Mouse (Mus musculus): ENCODE data around the gene Arid5b. TPM values are rescaled to one million over a fixed set of nuclear protein-coding genes. Genes with fewer than 3 reads are reported as not detected.

Gene Arid5b
- total and polyA plus RNA-seq, 2 experiments from 2014 or later: 11.4 to 14.5 TPM

DNA sequence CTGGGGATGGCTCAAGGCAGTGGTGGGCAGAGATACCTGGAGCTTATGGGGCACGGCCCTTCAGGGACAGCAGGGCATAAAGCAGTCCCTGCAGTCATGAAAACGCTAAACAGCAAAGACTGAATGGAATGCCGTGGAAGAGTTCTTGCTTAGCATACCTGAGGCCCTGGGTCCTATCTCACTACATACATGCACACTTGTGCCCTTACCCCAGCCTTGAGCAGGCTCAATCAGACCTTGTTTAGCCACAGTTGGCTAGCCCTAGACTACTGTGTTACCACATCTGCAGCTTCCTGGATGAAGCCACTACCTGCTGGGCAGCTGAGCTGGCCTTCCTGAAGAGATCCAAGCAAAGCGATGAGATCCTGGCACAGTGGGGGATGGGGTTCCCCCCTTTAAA lies 205.9 kb downstream of the Arid5b start:
- WGBS: 74% methylated on average over 4 of the region's 4 CpGs
- no peak overlapping the region for H3K27ac ChIP-seq (ENCODE audit: low read depth)
- DNase-seq (ENCODE audit: low spot score) (no peak), ATAC-seq (ENCODE audit: insufficient read depth, low read depth) (no peak)
- H3K4me3 ChIP-seq (ENCODE audit: low read depth, low read length): no peak overlapping the region
- H3K27me3 ChIP-seq (ENCODE audit: control insufficient read depth, insufficient read depth, low read length): no peaks in the 10 kb centered on the region
- no peaks in the 10 kb centered on the region for H3K4me1 ChIP-seq (ENCODE audit: control insufficient read depth, insufficient read depth)
- no peak overlapping the region for H3K9ac ChIP-seq (replicated peaks; ENCODE audit: low read depth, low read length)
- H3K36me3 ChIP-seq (replicated peaks; ENCODE audit: control insufficient read depth, insufficient read depth, low read length): no peaks in the 10 kb centered on the region
- no peak overlapping the region for H3K4me2 ChIP-seq (ENCODE audit: low read depth, low read length)
- TF ChIP-seq EP300 (IDR thresholded peaks at IDR 0.05; ENCODE audit: low read depth) (no peak), CTCF (IDR thresholded peaks at IDR 0.05; ENCODE audit: low read depth) (no peak)
- H3K9me3 ChIP-seq (replicated peaks; ENCODE audit: control insufficient read depth, low read length): no peaks in the 10 kb centered on the region

DNA sequence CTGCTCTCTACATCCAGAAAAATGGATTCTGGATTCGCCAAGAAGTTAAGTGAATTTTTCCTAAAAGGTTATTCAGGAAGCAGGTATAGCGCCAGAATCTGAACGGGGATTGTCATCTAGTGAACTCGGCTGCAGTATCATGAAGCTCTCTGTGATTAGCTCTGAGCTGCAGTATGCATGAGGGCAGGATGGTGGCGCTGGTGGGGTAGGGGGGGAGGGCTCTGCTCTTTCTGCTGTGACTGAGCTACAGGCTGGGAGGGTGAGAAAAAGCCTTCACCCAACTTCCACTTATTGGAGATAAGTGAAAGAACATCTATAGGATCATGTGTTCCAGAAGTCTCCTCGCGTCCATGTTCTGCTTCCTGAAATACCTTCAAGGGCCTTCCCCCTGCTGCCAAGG lies 207.5 kb downstream of the Arid5b start:
- no peaks in the 10 kb centered on the region for H3K36me3 ChIP-seq (replicated peaks; ENCODE audit: control insufficient read depth, insufficient read depth, low read length)
- no peak for TF ChIP-seq EP300 (IDR thresholded peaks at IDR 0.05; ENCODE audit: low read depth)
- no peak for TF ChIP-seq CTCF (IDR thresholded peaks at IDR 0.05; ENCODE audit: low read depth)
- H3K27ac ChIP-seq (ENCODE audit: low read depth): no peak overlapping the region
- no peaks in the 10 kb centered on the region for H3K27me3 ChIP-seq (ENCODE audit: control insufficient read depth, insufficient read depth, low read length)
- no peak overlapping the region for H3K4me3 ChIP-seq (ENCODE audit: low read depth, low read length)
- no peak overlapping the region for H3K9ac ChIP-seq (replicated peaks; ENCODE audit: low read depth, low read length)
- no peaks in the 10 kb centered on the region for H3K4me1 ChIP-seq (ENCODE audit: control insufficient read depth, insufficient read depth)
- H3K9me3 ChIP-seq (replicated peaks; ENCODE audit: control insufficient read depth, low read length): no peaks in the 10 kb centered on the region
- DNase-seq (ENCODE audit: low spot score): no peak
- 81% methylated on average over 7 of the region's 7 CpGs for WGBS
- no peak overlapping the region for H3K4me2 ChIP-seq (ENCODE audit: low read depth, low read length)
- ATAC-seq (ENCODE audit: insufficient read depth, low read depth): no peak

GRCm38 (mm10) chr10:68068426-68068825 lies 210.1 kb downstream of the Arid5b start:
- H3K27me3 ChIP-seq (ENCODE audit: control insufficient read depth, insufficient read depth, low read length): no peaks in the 10 kb centered on the region
- no peak for DNase-seq (ENCODE audit: low spot score)
- H3K36me3 ChIP-seq (replicated peaks; ENCODE audit: control insufficient read depth, insufficient read depth, low read length): no peaks in the 10 kb centered on the region
- H3K4me1 ChIP-seq (ENCODE audit: control insufficient read depth, insufficient read depth): no peaks in the 10 kb centered on the region
- ATAC-seq (ENCODE audit: insufficient read depth, low read depth): no peak
- H3K4me3 ChIP-seq (ENCODE audit: low read depth, low read length): no peak overlapping the region
- no peak overlapping the region for H3K9ac ChIP-seq (replicated peaks; ENCODE audit: low read depth, low read length)
- TF ChIP-seq CTCF (IDR thresholded peaks at IDR 0.05; ENCODE audit: low read depth) (no peak), EP300 (IDR thresholded peaks at IDR 0.05; ENCODE audit: low read depth) (no peak)
- no peaks in the 10 kb centered on the region for H3K9me3 ChIP-seq (replicated peaks; ENCODE audit: control insufficient read depth, low read length)
- 57% methylated on average over 8 of the region's 8 CpGs for whole genome bisulfite sequencing
- H3K27ac ChIP-seq (ENCODE audit: low read depth): no peak overlapping the region
- no peak overlapping the region for H3K4me2 ChIP-seq (ENCODE audit: low read depth, low read length)

- Histone ChIP-seq H3K4me1 (ENCODE audit: control insufficient read depth, insufficient read depth) (no peaks in the 10 kb centered on the region), H3K36me3 (replicated peaks; ENCODE audit: control insufficient read depth, insufficient read depth, low read length) (no peaks in the 10 kb centered on the region), H3K27ac (ENCODE audit: low read depth) (no peak overlapping the region), H3K4me2 (ENCODE audit: low read depth, low read length) (no peak overlapping the region), H3K9ac (replicated peaks; ENCODE audit: low read depth, low read length) (no peak overlapping the region), H3K4me3 (ENCODE audit: low read depth, low read length) (no peak overlapping the region), H3K9me3 (replicated peaks; ENCODE audit: control insufficient read depth, low read length) (no peaks in the 10 kb centered on the region), H3K27me3 (ENCODE audit: control insufficient read depth, insufficient read depth, low read length) (no peaks in the 10 kb centered on the region)
- TF ChIP-seq EP300 (IDR thresholded peaks at IDR 0.05; ENCODE audit: low read depth): no peak
- no peak for TF ChIP-seq CTCF (IDR thresholded peaks at IDR 0.05; ENCODE audit: low read depth)
- ATAC-seq (ENCODE audit: insufficient read depth, low read depth) (no peak), DNase-seq (ENCODE audit: low spot score) (no peak)
- WGBS: 60% methylated on average over 5 of the region's 5 CpGs
Measured at GRCm38 (mm10) chr10:68067961-68068360, 210.6 kb downstream of the Arid5b start.

- no peak overlapping the region for H3K4me3 ChIP-seq (ENCODE audit: low read depth, low read length)
- DNase-seq (ENCODE audit: low spot score) (no peak), ATAC-seq (ENCODE audit: insufficient read depth, low read depth) (no peak)
- H3K36me3 ChIP-seq (replicated peaks; ENCODE audit: control insufficient read depth, insufficient read depth, low read length): no peaks in the 10 kb centered on the region
- H3K27ac ChIP-seq (ENCODE audit: low read depth): no peak overlapping the region
- no peak overlapping the region for H3K9ac ChIP-seq (replicated peaks; ENCODE audit: low read depth, low read length)
- H3K4me1 ChIP-seq (ENCODE audit: control insufficient read depth, insufficient read depth): no peaks in the 10 kb centered on the region
- H3K27me3 ChIP-seq (ENCODE audit: control insufficient read depth, insufficient read depth, low read length): no peaks in the 10 kb centered on the region
- WGBS: 78% methylated on average over 5 of the region's 5 CpGs
- TF ChIP-seq CTCF (IDR thresholded peaks at IDR 0.05; ENCODE audit: low read depth): no peak
- H3K9me3 ChIP-seq (replicated peaks; ENCODE audit: control insufficient read depth, low read length): no peaks in the 10 kb centered on the region
- no peak overlapping the region for H3K4me2 ChIP-seq (ENCODE audit: low read depth, low read length)
Measured at GRCm38 (mm10) chr10:68066173-68066572, 212.4 kb downstream of the Arid5b start.

- Histone ChIP-seq H3K9me3 (replicated peaks; ENCODE audit: control insufficient read depth, low read length) (no peaks in the 10 kb centered on the region), H3K27me3 (ENCODE audit: control insufficient read depth, insufficient read depth, low read length) (no peaks in the 10 kb centered on the region), H3K4me1 (ENCODE audit: control insufficient read depth, insufficient read depth) (no peaks in the 10 kb centered on the region), H3K9ac (replicated peaks; ENCODE audit: low read depth, low read length) (no peak overlapping the region), H3K36me3 (replicated peaks; ENCODE audit: control insufficient read depth, insufficient read depth, low read length) (no peaks in the 10 kb centered on the region), H3K27ac (ENCODE audit: low read depth) (no peak overlapping the region), H3K4me2 (ENCODE audit: low read depth, low read length) (no peak overlapping the region), H3K4me3 (ENCODE audit: low read depth, low read length) (no peak overlapping the region)
- ATAC-seq (ENCODE audit: insufficient read depth, low read depth) (no peak), DNase-seq (ENCODE audit: low spot score) (no peak)
- WGBS: 93% methylated on average over 10 of the region's 10 CpGs
- no peak for TF ChIP-seq CTCF (IDR thresholded peaks at IDR 0.05; ENCODE audit: low read depth)
- TF ChIP-seq EP300 (IDR thresholded peaks at IDR 0.05; ENCODE audit: low read depth): no peak
Measured at GRCm38 (mm10) chr10:68064571-68064970, 214.0 kb downstream of the Arid5b start.

Data from heart, postnatal 0 days (tissue).